Mouse (Mus musculus): ENCODE results near the gene Pbx4. TPM values are rescaled to one million over a fixed set of nuclear protein-coding genes. Genes with fewer than 3 reads are reported as not detected.

Gene Pbx4
- polyA plus RNA-seq, 1 experiment from 2014 or later = 8.0 TPM

DNA sequence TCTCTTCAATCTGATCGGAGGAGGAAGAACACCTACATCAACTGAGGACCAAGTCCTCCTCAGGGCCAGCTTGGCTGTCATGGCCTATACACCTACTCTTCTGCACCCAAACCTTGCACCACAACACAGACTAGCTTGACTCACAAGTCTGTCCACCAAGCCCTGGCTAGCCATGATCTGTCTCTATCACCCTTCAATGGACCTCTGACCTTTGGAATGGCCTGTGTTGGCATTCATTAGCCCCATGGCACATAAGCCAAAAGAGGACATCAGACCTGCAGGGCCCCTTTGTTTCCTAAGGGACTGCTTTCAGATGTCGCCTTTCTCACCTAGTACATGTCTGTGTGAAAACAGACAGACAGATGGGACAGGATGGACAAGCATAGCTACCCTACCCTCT lies 88.8 kb downstream of the Pbx4 start:
- no peak for TF ChIP-seq CTCF (IDR thresholded peaks at IDR 0.05)
- CTCF ChIA-PET = interaction anchor here (0.9 to 9.3 kb wide), 5 partner anchors 48 to 115 kb away, joined by 3 to 88 read pairs (median 4); no protein-coding TSS in a partner anchor
- in situ Hi-C loops (cut with MboI; ENCODE audit: low pct_unique_long_range_greater_than_20kb) = loop anchor here (25.0 kb wide), 1 partner anchor 241 kb away; the partner anchor contains the start of gene Tmem161a
- ATAC-seq (no peak), DNase-seq (ENCODE audit: low read depth, low spot score) (no peak)
- POLR2A ChIA-PET = interaction anchor here (3.4 kb wide), 1 partner anchor 75 kb away, joined by 13 read pairs; the partner anchor contains the start of gene Gatad2a
- no peaks in the 10 kb centered on the region for H3K27me3 ChIP-seq

Other genes with a start within 250 kb of the Pbx4 start
- 25.5 TPM for gene Zfp868, start 206.9 kb upstream of the Pbx4 start, polyA plus RNA-seq (2021)
- 3.0 TPM for gene Zfp964, start 178.0 kb upstream of the Pbx4 start, polyA plus RNA-seq (2021)
- 21.1 TPM for gene Zfp869, start 121.8 kb upstream of the Pbx4 start, polyA plus RNA-seq (2021)
- 3.6 TPM for gene Zfp963, start 82.5 kb upstream of the Pbx4 start, polyA plus RNA-seq (2021)
- 0.15 TPM for gene Gm20422, start 57.6 kb upstream of the Pbx4 start, polyA plus RNA-seq (2021)
- 55.4 TPM for gene Atp13a1, start 41.3 kb upstream of the Pbx4 start, polyA plus RNA-seq (2021)
- 17.6 TPM for gene Zfp866, start 41.3 kb upstream of the Pbx4 start, polyA plus RNA-seq (2021)
- 17.8 TPM for gene Gmip, start 23.8 kb upstream of the Pbx4 start, polyA plus RNA-seq (2021)
- 8.3 TPM for gene Lpar2, start 10.1 kb upstream of the Pbx4 start, polyA plus RNA-seq (2021)
- 0.03 TPM for gene Cilp2, start 55.2 kb downstream of the Pbx4 start, polyA plus RNA-seq (2021)
- 3.7 TPM for gene Tssk6, start 69.7 kb downstream of the Pbx4 start, polyA plus RNA-seq (2021)
- 199 TPM for gene Ndufa13, start 70.1 kb downstream of the Pbx4 start, polyA plus RNA-seq (2021)
- 5.3 TPM for gene Yjefn3, start 70.2 kb downstream of the Pbx4 start, polyA plus RNA-seq (2021)
- 75.2 TPM for gene Gatad2a, start 163.9 kb downstream of the Pbx4 start, polyA plus RNA-seq (2021)
- 53.4 TPM for gene Mau2, start 210.2 kb downstream of the Pbx4 start, polyA plus RNA-seq (2021)
- 37.0 TPM for gene Sugp1, start 210.3 kb downstream of the Pbx4 start, polyA plus RNA-seq (2021)
- gene Tm6sf2, start 240.4 kb downstream of the Pbx4 start, polyA plus RNA-seq (2021) = 1.3 TPM

All from Patski (cell line).